22 mouse cellular contexts compared by ENCODE assay signal in the genomic region with DNA sequence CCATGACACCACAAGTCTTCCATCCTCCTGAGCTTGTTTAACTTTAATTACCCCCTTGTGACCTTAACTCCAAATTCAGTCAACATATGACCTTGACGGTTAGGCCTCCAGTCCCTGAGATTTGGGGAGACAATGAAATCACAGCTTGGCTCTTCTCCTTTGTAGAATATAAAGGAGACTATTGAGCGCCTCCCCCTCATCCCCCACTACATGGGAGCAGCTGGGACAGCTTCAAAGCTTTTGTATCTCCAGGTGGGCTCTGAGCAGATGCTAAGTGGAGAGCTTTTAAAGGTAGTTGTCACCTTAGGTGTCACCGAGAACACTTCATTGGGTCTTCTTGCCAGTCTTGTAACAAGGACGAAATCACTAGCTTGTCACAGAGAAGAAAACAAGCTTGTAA.
DNase-seq lines count a peak whose midpoint lies in the region; ATAC-seq and TF ChIP-seq lines count a peak whose summit lies in the region.
"Had no signal": no experiment of that assay in that cellular context is flagged by ENCODE, and none has a peak within 500 bp of the region (broad histone marks: within the 10 kb centered on the region; RNA-seq: fewer than 3 reads in every experiment).

No protein-coding gene starts in this region.

- ATAC-seq in forebrain, embryonic 12.5 days (ENCODE audit: low FRiP score), result no peak
- no peak for ATAC-seq in forebrain, embryonic 11.5 days (replicated peaks; ENCODE audit: low FRiP score)
- 0 out of 2 replicates have a peak, but pooled peaks have one; percentile 15 for ATAC-seq in midbrain, embryonic 13.5 days
- ATAC-seq in midbrain, embryonic 11.5 days (ENCODE audit: low FRiP score), result no peak
- ATAC-seq in hindbrain, embryonic 15.5 days (ENCODE audit: low FRiP score, low read depth), result no peak
- no peak for ATAC-seq in stomach, postnatal 0 days (ENCODE audit: low FRiP score, low TSS enrichment)
- ATAC-seq: intestine, embryonic 15.5 days had no signal

- H3K27ac ChIP-seq in forebrain, embryonic 12.5 days, result peak overlapping the region; percentile 63; the same call in 1 of the 2 replicates
- H3K27ac ChIP-seq in forebrain, embryonic 11.5 days (ENCODE audit: low read depth, low read length), result no peak overlapping the region
- H3K27ac ChIP-seq in midbrain, embryonic 13.5 days, result peak overlapping the region; percentile 81; the same call in 1 of the 2 replicates
- H3K27ac ChIP-seq in midbrain, embryonic 11.5 days (ENCODE audit: low read depth, low read length), result no peak overlapping the region
- H3K27ac ChIP-seq in hindbrain, embryonic 15.5 days (replicated peaks), result 0 out of 2 replicates have a peak overlapping the region, but pooled peaks have one; percentile 76
- H3K27ac ChIP-seq in stomach, postnatal 0 days (replicated peaks), result no peak overlapping the region
- H3K27ac ChIP-seq: embryonic facial prominence, embryonic 10.5 days; heart, adult 2 months; intestine, embryonic 15.5 days; neural tube, embryonic 13.5 days; stomach, embryonic 15.5 days had no signal

- no peaks in the 10 kb centered on the region for H3K36me3 ChIP-seq in forebrain, embryonic 12.5 days (replicated peaks)
- H3K36me3 ChIP-seq in forebrain, embryonic 11.5 days (ENCODE audit: control insufficient read depth, insufficient read depth, low read length), result no peaks in the 10 kb centered on the region
- H3K36me3 ChIP-seq in midbrain, embryonic 13.5 days, result no peaks in the 10 kb centered on the region
- no peaks in the 10 kb centered on the region for H3K36me3 ChIP-seq in midbrain, embryonic 11.5 days (ENCODE audit: control insufficient read depth, insufficient read depth, low read length)
- no peaks in the 10 kb centered on the region for H3K36me3 ChIP-seq in hindbrain, embryonic 15.5 days
- no peaks in the 10 kb centered on the region for H3K36me3 ChIP-seq in stomach, postnatal 0 days (ENCODE audit: control insufficient read depth, insufficient read depth, low read length)
- H3K36me3 ChIP-seq: embryonic facial prominence, embryonic 10.5 days; intestine, embryonic 15.5 days; neural tube, embryonic 13.5 days; stomach, embryonic 15.5 days had no signal

- 58% methylated on average over 4 of the region's 4 CpGs for WGBS in forebrain, embryonic 12.5 days
- 56% methylated on average over 4 of the region's 4 CpGs for WGBS in forebrain, embryonic 11.5 days
- WGBS in midbrain, embryonic 13.5 days, result 52% methylated on average over 4 of the region's 4 CpGs
- WGBS in midbrain, embryonic 11.5 days, result 54% methylated on average over 4 of the region's 4 CpGs
- WGBS in hindbrain, embryonic 15.5 days, result 50% methylated on average over 4 of the region's 4 CpGs
- WGBS in stomach, postnatal 0 days, result 58% methylated on average over 4 of the region's 4 CpGs
- whole genome bisulfite sequencing in lung, adult 2 months, result 69% methylated on average over 4 of the region's 4 CpGs

- H3K27me3 ChIP-seq in forebrain, embryonic 12.5 days, result no peaks in the 10 kb centered on the region
- H3K27me3 ChIP-seq in forebrain, embryonic 11.5 days (ENCODE audit: control insufficient read depth, insufficient read depth, low read length), result no peaks in the 10 kb centered on the region
- H3K27me3 ChIP-seq in midbrain, embryonic 13.5 days, result no peaks in the 10 kb centered on the region
- H3K27me3 ChIP-seq in midbrain, embryonic 11.5 days (ENCODE audit: control insufficient read depth, insufficient read depth, low read length), result no peaks in the 10 kb centered on the region
- H3K27me3 ChIP-seq in hindbrain, embryonic 15.5 days, result no peaks in the 10 kb centered on the region
- no peaks in the 10 kb centered on the region for H3K27me3 ChIP-seq in stomach, postnatal 0 days (ENCODE audit: control insufficient read depth, insufficient read depth, low read length)
- H3K27me3 ChIP-seq: intestine, embryonic 15.5 days; neural tube, embryonic 13.5 days; stomach, embryonic 15.5 days had no signal

- no peak for TF ChIP-seq CTCF in stomach, postnatal 0 days (IDR thresholded peaks at IDR 0.05; ENCODE audit: low read depth)
- TF ChIP-seq CTCF in lung, adult 2 months (IDR thresholded peaks at IDR 0.05; ENCODE audit: insufficient read depth, low read length), result no peak

- no peak overlapping the region for H3K9ac ChIP-seq in forebrain, embryonic 12.5 days
- H3K9ac ChIP-seq in forebrain, embryonic 11.5 days (ENCODE audit: low read length), result no peak overlapping the region
- H3K9ac ChIP-seq in midbrain, embryonic 13.5 days (replicated peaks), result no peak overlapping the region
- H3K9ac ChIP-seq in midbrain, embryonic 11.5 days (ENCODE audit: low read length), result no peak overlapping the region
- no peak overlapping the region for H3K9ac ChIP-seq in hindbrain, embryonic 15.5 days
- H3K9ac ChIP-seq in stomach, postnatal 0 days (ENCODE audit: low read length), result no peak overlapping the region
- H3K9ac ChIP-seq: intestine, embryonic 15.5 days; neural tube, embryonic 13.5 days; stomach, embryonic 15.5 days had no signal

- H3K4me3 ChIP-seq in forebrain, embryonic 12.5 days (replicated peaks), result no peak overlapping the region
- H3K4me3 ChIP-seq in forebrain, embryonic 11.5 days (ENCODE audit: low read depth, low read length), result no peak overlapping the region
- H3K4me3 ChIP-seq in midbrain, embryonic 13.5 days (replicated peaks), result no peak overlapping the region
- H3K4me3 ChIP-seq in midbrain, embryonic 11.5 days (ENCODE audit: low read depth, low read length), result no peak overlapping the region
- H3K4me3 ChIP-seq in hindbrain, embryonic 15.5 days, result no peak overlapping the region
- no peak overlapping the region for H3K4me3 ChIP-seq in stomach, postnatal 0 days (ENCODE audit: low read depth, low read length)
- no peak overlapping the region for H3K4me3 ChIP-seq in lung, adult 2 months (replicated peaks; ENCODE audit: extremely low read depth, low read depth, low read length)
- H3K4me3 ChIP-seq: embryonic facial prominence, embryonic 10.5 days; heart, adult 2 months; intestine, embryonic 15.5 days; megakaryocyte, embryonic 14.5 days; neural tube, embryonic 13.5 days; stomach, embryonic 15.5 days had no signal

- no peaks in the 10 kb centered on the region for H3K9me3 ChIP-seq in forebrain, embryonic 12.5 days
- no peaks in the 10 kb centered on the region for H3K9me3 ChIP-seq in forebrain, embryonic 11.5 days (ENCODE audit: control insufficient read depth, low read length)
- H3K9me3 ChIP-seq in midbrain, embryonic 13.5 days, result no peaks in the 10 kb centered on the region
- H3K9me3 ChIP-seq in midbrain, embryonic 11.5 days (ENCODE audit: control insufficient read depth, low read length), result no peaks in the 10 kb centered on the region
- no peaks in the 10 kb centered on the region for H3K9me3 ChIP-seq in hindbrain, embryonic 15.5 days
- no peaks in the 10 kb centered on the region for H3K9me3 ChIP-seq in stomach, postnatal 0 days (ENCODE audit: control insufficient read depth, low read length)
- H3K9me3 ChIP-seq: embryonic facial prominence, embryonic 10.5 days; intestine, embryonic 15.5 days; neural tube, embryonic 13.5 days; stomach, embryonic 15.5 days had no signal

- H3K4me2 ChIP-seq in forebrain, embryonic 12.5 days, result no peak overlapping the region
- no peak overlapping the region for H3K4me2 ChIP-seq in forebrain, embryonic 11.5 days (ENCODE audit: low read depth, low read length, severe bottlenecking)
- H3K4me2 ChIP-seq in midbrain, embryonic 13.5 days (replicated peaks), result no peak overlapping the region
- no peak overlapping the region for H3K4me2 ChIP-seq in midbrain, embryonic 11.5 days
- H3K4me2 ChIP-seq in hindbrain, embryonic 15.5 days, result no peak overlapping the region
- H3K4me2 ChIP-seq in stomach, postnatal 0 days (replicated peaks; ENCODE audit: low read depth), result no peak overlapping the region
- H3K4me2 ChIP-seq: intestine, embryonic 15.5 days; liver, embryonic 11.5 days; neural tube, embryonic 13.5 days; stomach, embryonic 15.5 days had no signal

- H3K4me1 ChIP-seq in forebrain, embryonic 12.5 days, result peaks cover 24% of the 10 kb centered on the region
- H3K4me1 ChIP-seq in forebrain, embryonic 11.5 days (replicated peaks; ENCODE audit: control insufficient read depth, insufficient read depth, low read length), result peaks cover 4% of the 10 kb centered on the region; the same call in 1 of the 2 replicates
- H3K4me1 ChIP-seq in midbrain, embryonic 13.5 days (replicated peaks), result peaks cover 34% of the 10 kb centered on the region
- peaks cover 3% of the 10 kb centered on the region; the same call in 1 of the 2 replicates for H3K4me1 ChIP-seq in midbrain, embryonic 11.5 days (ENCODE audit: control insufficient read depth, insufficient read depth, low read length)
- peaks cover 23% of the 10 kb centered on the region for H3K4me1 ChIP-seq in hindbrain, embryonic 15.5 days (replicated peaks)
- no peaks in the 10 kb centered on the region for H3K4me1 ChIP-seq in stomach, postnatal 0 days (replicated peaks; ENCODE audit: control insufficient read depth, insufficient read depth)
- no peaks in the 10 kb centered on the region for H3K4me1 ChIP-seq in lung, adult 2 months (ENCODE audit: control insufficient read depth, insufficient read depth, low read length)
- H3K4me1 ChIP-seq: intestine, embryonic 15.5 days; stomach, embryonic 15.5 days had no signal

- TF ChIP-seq EP300 in stomach, postnatal 0 days (optimal IDR thresholded peaks at IDR 0.05), result no peak

- DNase-seq in forebrain, embryonic 11.5 days (ENCODE audit: low spot score), result no peak
- DNase-seq in midbrain, embryonic 11.5 days (ENCODE audit: low spot score, missing footprints), result no peak
- no peak for DNase-seq in urinary bladder, adult 18-20 months (ENCODE audit: low spot score in 2 of 2)
- DNase-seq in stomach, postnatal 0 days (ENCODE audit: low spot score), result no peak
- DNase-seq in lung, adult 2 months, result no peak
- DNase-seq: adrenal gland, postnatal 36 days; cerebellum, adult 8-10 months; gastrocnemius, postnatal 10 days; heart, adult 2 months; heart, postnatal 36 days; kidney, adult 9 months; kidney, postnatal 25 days; lung, adult 18-20 months had no signal

- TF ChIP-seq POLR2A in lung, adult 2 months (IDR thresholded peaks at IDR 0.05; ENCODE audit: borderline replicate concordance, extremely low read depth, low read depth, low read length), result no peak

Comparison
In these comparisons a context has a peak if more than half of its experiments do, and no peak if none do; other contexts are left out.
1. H3K27ac ChIP-seq: peak in forebrain, embryonic 12.5 days (single experiment), midbrain, embryonic 13.5 days (single experiment) and hindbrain, embryonic 15.5 days (single experiment); none in forebrain, embryonic 11.5 days (single experiment), midbrain, embryonic 11.5 days (single experiment) and stomach, postnatal 0 days (single experiment).